Mouse (Mus musculus): ENCODE results near the gene Tmem151b. TPM values are rescaled to one million over a fixed set of nuclear protein-coding genes. Genes with fewer than 3 reads are reported as not detected.

Tmem151b gene
- polyA plus RNA-seq, 1 experiment from 2014 or later, result 1.4 TPM

DNA sequence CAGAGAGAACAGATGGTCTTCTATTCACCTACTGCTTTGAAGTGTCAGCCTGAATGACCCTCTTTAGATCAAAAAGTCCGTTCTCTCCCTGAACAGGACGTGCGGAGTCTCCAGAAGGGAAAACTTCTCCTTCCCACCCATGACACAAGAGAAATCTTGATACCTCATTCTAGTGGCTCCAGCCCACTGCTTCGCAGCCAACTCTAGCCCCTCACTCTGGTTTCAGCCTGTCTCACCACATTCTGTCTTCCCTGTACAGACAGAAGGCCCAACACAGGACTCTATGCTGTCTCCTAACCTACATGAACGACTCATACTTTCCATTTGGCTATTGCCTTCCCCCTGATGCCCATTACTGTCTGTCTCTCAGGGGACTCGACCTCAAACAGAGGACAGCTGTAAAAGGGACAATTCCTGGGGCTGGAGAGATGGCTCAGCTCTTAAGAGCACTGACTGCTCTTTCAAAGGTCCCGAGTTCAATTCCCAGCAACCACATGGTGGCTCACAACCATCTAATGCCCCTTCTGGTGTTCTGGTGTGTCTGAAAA is 1.8 kb upstream of the Tmem151b start:
- no peak overlapping the region for H3K27ac ChIP-seq (replicated peaks)
- H3K9me3 ChIP-seq, result no peaks in the 10 kb centered on the region
- no peak overlapping the region for H3K4me2 ChIP-seq
- 54% methylated on average over 7 of the region's 7 CpGs for WGBS
- no peaks in the 10 kb centered on the region for H3K36me3 ChIP-seq
- H3K4me3 ChIP-seq, result no peak overlapping the region
- no peak for ATAC-seq (ENCODE audit: extremely low read depth, insufficient number of reproducible peaks, low FRiP score, low TSS enrichment)
- H3K9ac ChIP-seq, result no peak overlapping the region
- H3K27me3 ChIP-seq (replicated peaks), result peaks cover 78% of the 10 kb centered on the region
- peaks cover 21% of the 10 kb centered on the region for H3K4me1 ChIP-seq

GRCm38 (mm10) chr17:45550253-45550652 is 776 bp upstream of the Tmem151b start:
- Histone ChIP-seq H3K4me2 (peak overlapping the region; percentile 97), H3K27me3 (replicated peaks) (peaks cover 86% of the 10 kb centered on the region), H3K4me1 (peaks cover 24% of the 10 kb centered on the region), H3K4me3 (peak overlapping the region; percentile 74), H3K27ac (replicated peaks) (no peak overlapping the region), H3K9ac (peak overlapping the region; percentile 87; the same call in 1 of the 2 replicates), H3K9me3 (no peaks in the 10 kb centered on the region), H3K36me3 (no peaks in the 10 kb centered on the region)
- no peak for ATAC-seq (ENCODE audit: extremely low read depth, insufficient number of reproducible peaks, low FRiP score, low TSS enrichment)
- WGBS, result 32% methylated on average over 5 of the region's 5 CpGs

DNA sequence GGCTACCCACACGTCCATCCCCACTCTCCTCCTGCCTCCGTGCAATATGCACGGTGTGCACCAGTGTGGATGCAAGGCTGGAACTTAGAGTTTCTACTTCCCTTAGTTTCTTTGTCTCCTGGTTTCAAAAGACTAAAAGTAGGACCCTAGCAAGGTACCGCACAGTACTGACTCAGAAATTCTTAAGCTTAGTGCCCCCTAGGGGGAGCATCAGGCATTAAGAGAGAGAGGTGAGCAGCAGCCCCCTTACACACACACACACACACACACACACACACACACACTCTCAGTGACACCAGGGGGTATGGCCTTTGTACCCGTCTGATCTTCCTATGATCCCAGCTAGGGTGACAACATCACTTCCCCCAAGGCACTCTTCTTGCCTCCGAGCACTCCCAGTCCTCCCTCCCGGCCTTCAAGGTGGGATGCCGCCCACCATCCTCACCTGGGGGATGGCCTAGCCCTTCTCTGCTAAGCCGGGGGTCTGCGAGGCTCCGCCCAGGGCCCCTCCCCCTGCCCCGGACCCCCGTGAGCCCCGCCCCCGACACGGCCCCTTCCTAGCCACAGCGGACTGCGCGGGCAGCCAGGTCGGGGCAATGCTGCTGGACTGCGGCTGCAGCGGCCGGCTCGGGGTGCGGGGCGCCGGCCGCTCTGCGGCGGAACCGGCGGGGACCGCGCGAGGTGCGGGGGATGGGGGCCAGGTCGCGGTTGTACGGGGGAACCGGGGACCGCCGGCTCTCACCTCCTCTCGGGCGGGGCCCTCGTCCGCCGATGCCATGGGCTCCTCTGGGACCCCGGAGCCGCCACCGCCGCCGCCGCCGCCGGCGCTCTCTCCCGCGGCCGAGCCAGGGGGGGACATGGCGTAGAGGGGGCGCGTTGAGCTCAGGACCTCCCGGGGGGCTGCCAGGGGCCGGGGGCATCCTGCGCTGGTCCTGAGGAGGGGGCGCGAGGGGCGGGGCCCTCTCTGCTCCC is 650 bp downstream of the Tmem151b start:
- H3K4me3 ChIP-seq, result peak overlapping the region; percentile 74
- ATAC-seq (ENCODE audit: extremely low read depth, insufficient number of reproducible peaks, low FRiP score, low TSS enrichment), result no peak
- 2% methylated on average over 53 of the region's 68 CpGs for WGBS

GRCm38 (mm10) chr17:45547461-45548190 is 1.9 kb downstream of the Tmem151b start:
- no peak overlapping the region for H3K4me3 ChIP-seq
- 65% methylated on average over 5 of the region's 5 CpGs for WGBS
- peaks cover 36% of the 10 kb centered on the region for H3K4me1 ChIP-seq
- H3K4me2 ChIP-seq, result no peak overlapping the region
- no peak overlapping the region for H3K9ac ChIP-seq
- no peaks in the 10 kb centered on the region for H3K9me3 ChIP-seq
- no peak for ATAC-seq (ENCODE audit: extremely low read depth, insufficient number of reproducible peaks, low FRiP score, low TSS enrichment)
- H3K36me3 ChIP-seq, result no peaks in the 10 kb centered on the region
- H3K27me3 ChIP-seq (replicated peaks), result peaks cover 88% of the 10 kb centered on the region
- H3K27ac ChIP-seq (replicated peaks), result no peak overlapping the region

More for the DNA sequence above, 650 bp downstream of the Tmem151b start:
- peak overlapping the region; percentile 87 for H3K9ac ChIP-seq
- H3K4me2 ChIP-seq, result peak overlapping the region; percentile 97
- H3K27ac ChIP-seq (replicated peaks), result no peak overlapping the region
- H3K36me3 ChIP-seq, result no peaks in the 10 kb centered on the region
- peaks cover 35% of the 10 kb centered on the region for H3K4me1 ChIP-seq
- peaks cover 88% of the 10 kb centered on the region for H3K27me3 ChIP-seq (replicated peaks)
- H3K9me3 ChIP-seq, result no peaks in the 10 kb centered on the region

- Histone ChIP-seq H3K36me3 (no peaks in the 10 kb centered on the region), H3K4me3 (no peak overlapping the region), H3K9me3 (no peaks in the 10 kb centered on the region), H3K27ac (replicated peaks) (no peak overlapping the region), H3K27me3 (replicated peaks) (peaks cover 94% of the 10 kb centered on the region), H3K4me2 (no peak overlapping the region), H3K9ac (no peak overlapping the region), H3K4me1 (peaks cover 36% of the 10 kb centered on the region)
- 60% methylated on average over 16 of the region's 16 CpGs for WGBS
- no peak for ATAC-seq (ENCODE audit: extremely low read depth, insufficient number of reproducible peaks, low FRiP score, low TSS enrichment)
Observed at GRCm38 (mm10) chr17:45546941-45547340, 2.5 kb downstream of the Tmem151b start.

- Histone ChIP-seq H3K4me1 (peaks cover 35% of the 10 kb centered on the region), H3K9me3 (no peaks in the 10 kb centered on the region), H3K36me3 (no peaks in the 10 kb centered on the region), H3K4me3 (peak overlapping the region; percentile 46), H3K4me2 (peak overlapping the region; percentile 71), H3K9ac (peak overlapping the region; percentile 52; the same call in 1 of the 2 replicates), H3K27ac (replicated peaks) (no peak overlapping the region), H3K27me3 (replicated peaks) (peaks cover 97% of the 10 kb centered on the region)
- 4% methylated on average over 74 of the region's 74 CpGs for WGBS
- no peak for ATAC-seq (ENCODE audit: extremely low read depth, insufficient number of reproducible peaks, low FRiP score, low TSS enrichment)
Observed at GRCm38 (mm10) chr17:45545278-45545961, 4.1 kb downstream of the Tmem151b start.

GRCm38 (mm10) chr17:45544873-45545277 is 4.6 kb downstream of the Tmem151b start:
- under 1% methylated on average over 46 of the region's 46 CpGs for WGBS
- H3K9ac ChIP-seq, result 0 out of 2 replicates have a peak overlapping the region, but pooled peaks have one; percentile 44
- no peak overlapping the region for H3K27ac ChIP-seq (replicated peaks)
- H3K9me3 ChIP-seq, result no peaks in the 10 kb centered on the region
- peak overlapping the region; percentile 46 for H3K4me3 ChIP-seq
- H3K36me3 ChIP-seq, result no peaks in the 10 kb centered on the region
- peaks cover 97% of the 10 kb centered on the region for H3K27me3 ChIP-seq (replicated peaks)
- H3K4me2 ChIP-seq, result peak overlapping the region; percentile 71
- no peak for ATAC-seq (ENCODE audit: extremely low read depth, insufficient number of reproducible peaks, low FRiP score, low TSS enrichment)
- peaks cover 29% of the 10 kb centered on the region for H3K4me1 ChIP-seq

DNA sequence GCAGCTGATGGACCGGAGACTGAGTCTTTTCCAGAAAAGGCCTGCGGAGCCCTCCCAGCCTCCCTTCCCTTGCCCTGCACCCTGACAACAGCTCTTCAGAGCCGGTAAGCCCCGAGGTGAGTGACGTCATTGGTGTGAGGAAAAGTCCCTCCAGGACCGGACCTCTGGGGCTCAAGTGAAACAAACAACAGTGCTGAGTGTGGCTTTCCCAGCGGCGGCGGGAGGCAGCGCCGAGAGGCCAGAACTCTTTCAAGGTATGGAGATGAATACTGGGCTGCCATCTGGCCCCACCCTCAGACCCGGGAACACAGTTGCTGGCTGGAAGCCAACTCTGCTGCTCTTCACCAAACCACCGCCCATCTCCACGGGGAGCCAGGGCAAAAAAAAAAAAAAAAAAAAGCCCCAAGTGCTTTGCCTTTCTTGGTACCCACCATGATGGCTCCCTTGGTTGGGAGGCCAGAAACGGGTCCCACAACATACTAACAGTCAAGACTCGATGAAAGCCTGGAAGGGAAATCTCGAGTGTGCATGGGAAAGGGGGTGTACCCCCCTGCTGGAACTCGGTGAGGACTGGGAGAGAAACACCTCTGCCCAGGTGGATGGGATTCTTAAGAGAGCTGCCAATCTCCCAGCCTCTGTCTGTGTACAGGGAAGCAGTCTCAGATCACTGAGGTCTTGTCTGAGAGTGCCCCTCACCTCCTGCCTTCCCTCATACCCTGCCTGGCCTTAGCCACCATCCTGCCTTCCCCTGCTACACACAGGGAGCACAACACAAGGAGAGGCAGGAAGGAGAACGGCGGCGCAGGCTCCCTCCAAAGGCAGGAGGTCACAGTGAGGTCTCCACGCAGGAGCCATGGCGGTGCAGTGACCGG is 5.2 kb downstream of the Tmem151b start:
- Histone ChIP-seq H3K27ac (replicated peaks) (no peak overlapping the region), H3K36me3 (no peaks in the 10 kb centered on the region), H3K9ac (0 out of 2 replicates have a peak overlapping the region, but pooled peaks have one; percentile 44), H3K4me2 (peak overlapping the region; percentile 71), H3K9me3 (no peaks in the 10 kb centered on the region), H3K27me3 (replicated peaks) (peaks cover 100% of the 10 kb centered on the region), H3K4me3 (peak overlapping the region; percentile 46), H3K4me1 (peaks cover 27% of the 10 kb centered on the region)
- WGBS, result 2% methylated on average over 24 of the region's 24 CpGs
- ATAC-seq (ENCODE audit: extremely low read depth, insufficient number of reproducible peaks, low FRiP score, low TSS enrichment), result no peak

- 13% methylated on average over 1 of the region's 1 CpGs for WGBS
- Histone ChIP-seq H3K4me3 (no peak overlapping the region), H3K4me1 (peaks cover 24% of the 10 kb centered on the region), H3K27ac (replicated peaks) (no peak overlapping the region), H3K36me3 (no peaks in the 10 kb centered on the region), H3K27me3 (replicated peaks) (peaks cover 100% of the 10 kb centered on the region), H3K9me3 (no peaks in the 10 kb centered on the region), H3K4me2 (no peak overlapping the region), H3K9ac (no peak overlapping the region)
- no peak for ATAC-seq (ENCODE audit: extremely low read depth, insufficient number of reproducible peaks, low FRiP score, low TSS enrichment)
Observed at GRCm38 (mm10) chr17:45543115-45543514, 6.4 kb downstream of the Tmem151b start.

GRCm38 (mm10) chr17:45542705-45543104 is 6.8 kb downstream of the Tmem151b start:
- no peak for ATAC-seq (ENCODE audit: extremely low read depth, insufficient number of reproducible peaks, low FRiP score, low TSS enrichment)
- Histone ChIP-seq H3K9me3 (no peaks in the 10 kb centered on the region), H3K36me3 (no peaks in the 10 kb centered on the region), H3K27ac (replicated peaks) (no peak overlapping the region), H3K27me3 (replicated peaks) (peaks cover 100% of the 10 kb centered on the region), H3K4me2 (no peak overlapping the region), H3K9ac (no peak overlapping the region), H3K4me3 (no peak overlapping the region), H3K4me1 (peaks cover 24% of the 10 kb centered on the region)
- 66% methylated on average over 2 of the region's 2 CpGs for WGBS

Data from heart, embryonic 13.5 days (tissue).